Mouse (Mus musculus) kidney, adult 2 months (tissue): ENCODE data around the gene 1810046K07Rik.

Experiments
- CTCF ChIP-seq: fragments of 200-500 bp; conservative IDR thresholded peaks from 2 replicates; pipeline ENCODE4 v1.5.1; 2011; ENCODE audit warnings: low read depth, mild to moderate bottlenecking, control low read depth, low read length, moderate library complexity, mixed read lengths; ENCODE audit not compliant: insufficient read depth, insufficient read length
- POLR2A ChIP-seq: fragments of 200-500 bp; IDR thresholded peaks from one replicate; pipeline ENCODE4 v1.6.1; 2011; ENCODE audit warnings: low read depth, low read length, control low read depth

DNA sequence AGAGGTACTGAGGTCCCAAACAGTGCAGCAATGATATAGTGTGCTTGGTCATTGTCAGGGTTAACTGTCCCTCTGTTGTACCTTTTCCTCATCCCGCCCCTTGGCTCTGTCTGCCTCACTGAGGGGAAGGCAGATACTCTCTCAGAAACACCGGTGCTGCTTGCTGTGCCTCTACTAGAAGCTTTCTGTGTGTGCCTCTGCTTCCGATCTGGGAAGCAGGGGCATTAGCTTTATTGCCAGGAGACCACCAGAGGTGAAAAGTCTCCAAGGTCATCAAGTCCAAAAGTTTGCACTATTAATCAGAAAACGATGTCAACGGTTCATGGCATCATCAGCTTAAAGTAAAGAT, 1.2 kb downstream of the 1810046K07Rik start:
- TF ChIP-seq CTCF (no peak), POLR2A (no peak)
